Mouse (Mus musculus) hindbrain, postnatal 0 days (tissue): ENCODE data around the gene Mcub. TPM values are rescaled to one million over a fixed set of nuclear protein-coding genes. Genes with fewer than 3 reads are reported as not detected.

Experiments used
- ATAC-seq: fragments of 200-750 bp; cut with Nextera tagmentation; 2 replicates; pipeline ENCODE4 v1.8.0; 2017; ENCODE audit warnings: mild to moderate bottlenecking, moderate TSS enrichment, moderate library complexity
- DNase-seq: peaks from one replicate; pipeline ENCODE4 v3.0.0-alpha.2; 2015; ENCODE audit warnings: low spot score
- H3K27ac ChIP-seq: fragments of 300-500 bp; sonication (generic); 2 replicates; pipeline ENCODE4 v1.5.1; 2014; ENCODE audit warnings: mild to moderate bottlenecking
- H3K27me3 ChIP-seq: fragments of 300-500 bp; sonication (generic); 2 replicates; pipeline ENCODE4 v1.6.1; 2014; ENCODE audit warnings: low read length, mixed read lengths; ENCODE audit not compliant: insufficient read depth
- H3K36me3 ChIP-seq: fragments of 300-500 bp; sonication (generic); 2 replicates; pipeline ENCODE4 v1.6.1; 2014; ENCODE audit warnings: low read length, mixed read lengths; ENCODE audit not compliant: insufficient read depth
- H3K4me1 ChIP-seq: fragments of 300-500 bp; sonication (generic); 2 replicates; pipeline ENCODE4 v1.6.1; 2014; ENCODE audit warnings: antibody characterized with exemption, low read length, mixed read lengths; ENCODE audit not compliant: insufficient read depth
- H3K4me2 ChIP-seq: fragments of 300-500 bp; sonication (generic); 2 replicates; pipeline ENCODE4 v1.6.1; 2014; ENCODE audit warnings: low read depth, mild to moderate bottlenecking, low read length, moderate library complexity, mixed read lengths
- H3K4me3 ChIP-seq: fragments of 300-500 bp; sonication (generic); 2 replicates; pipeline ENCODE4 v1.5.1; 2014; ENCODE audit warnings: low read length
- H3K9ac ChIP-seq: fragments of 300-500 bp; sonication (generic); replicated peaks from 2 replicates; pipeline ENCODE4 v1.6.1; 2014; ENCODE audit warnings: mild to moderate bottlenecking, low read length, moderate library complexity, mixed read lengths
- H3K9me3 ChIP-seq: fragments of 300-500 bp; sonication (generic); 2 replicates; pipeline ENCODE4 v1.6.1; 2016; ENCODE audit warnings: low read length, mixed read lengths
- CTCF ChIP-seq: IDR thresholded peaks from 2 replicates; pipeline ENCODE4 v1.5.1; 2016; ENCODE audit warnings: antibody characterized with exemption, control low read depth, low read depth
- WGBS: fragments of 180-500 bp; shearing (Covaris S2); extraction: QIAGEN DNeasy Blood & Tissue Kit; methylation state at CpG from one replicate; pipeline ENCODE4 v1.1.7; 2014; 5-methylcytosine and 5-hydroxymethylcytosine counted together
- polyA plus RNA-seq: library from polyadenylated mRNA; unstranded; fragments of >200 nt; fragmentation: Nextera tagmentation; extraction: Ambion mirVana; gene quantifications from 2 replicates; pipeline ENCODE4 v1.2.1, GENCODE M21; 2015
- total RNA-seq: library from RNA; depleted of rRNA; stranded (reverse); fragments of >200 nt; gene quantifications from 2 replicates; pipeline ENCODE4 v1.2.3, GENCODE M21; 2014

Mcub gene
- total and polyA plus RNA-seq, 2 experiments from 2014 or later, result 3.4 to 6.6 TPM

DNA sequence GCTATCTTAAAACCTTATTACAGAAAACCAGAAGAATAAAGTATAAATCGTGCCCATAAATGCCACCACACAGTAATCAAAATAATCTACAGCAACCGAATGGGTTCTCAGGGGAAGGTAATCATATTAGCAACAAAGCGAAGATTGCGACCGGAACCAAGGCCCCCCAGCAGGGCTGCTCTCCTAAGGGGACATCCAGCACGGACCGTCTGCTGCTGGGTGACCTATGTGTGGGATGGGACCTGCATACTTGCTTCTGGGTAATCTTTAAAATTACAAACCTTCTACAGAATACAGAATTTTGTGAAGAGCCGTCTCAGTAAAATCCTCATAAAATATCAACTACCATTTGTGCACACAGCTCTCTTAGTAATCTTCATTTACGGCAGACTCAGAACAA, 8.7 kb upstream of the Mcub start:
- ATAC-seq, result no peak
- no peak overlapping the region for H3K4me3 ChIP-seq
- H3K4me1 ChIP-seq, result no peaks in the 10 kb centered on the region
- DNase-seq, result no peak
- H3K4me2 ChIP-seq, result no peak overlapping the region
- H3K9ac ChIP-seq, result no peak overlapping the region
- H3K36me3 ChIP-seq, result peaks cover 10% of the 10 kb centered on the region
- no peak for TF ChIP-seq CTCF
- WGBS, result 76% methylated on average over 9 of the region's 9 CpGs
- H3K27me3 ChIP-seq, result no peaks in the 10 kb centered on the region
- H3K27ac ChIP-seq, result no peak overlapping the region
- H3K9me3 ChIP-seq, result no peaks in the 10 kb centered on the region

DNA sequence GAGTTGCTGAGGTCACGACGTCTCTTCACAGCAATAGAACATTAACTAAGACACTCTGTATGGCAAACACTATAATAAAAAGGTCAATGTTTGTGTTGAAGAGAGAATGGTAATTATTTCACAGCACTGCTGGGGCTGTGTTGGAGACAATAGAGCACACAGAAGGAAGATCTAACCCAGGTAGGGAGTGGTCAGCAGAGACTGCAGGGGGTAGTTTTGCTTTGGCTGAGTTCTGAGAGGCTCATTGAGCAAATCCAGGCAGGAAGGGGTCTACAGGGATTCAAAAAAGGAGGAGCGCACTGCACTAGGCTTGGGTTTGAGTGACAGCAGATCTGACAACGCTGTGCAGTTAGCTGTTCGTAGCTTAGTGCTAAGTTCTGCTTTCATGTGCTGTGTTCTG, 6.3 kb upstream of the Mcub start:
- Histone ChIP-seq H3K4me2 (no peak overlapping the region), H3K9ac (no peak overlapping the region), H3K27me3 (no peaks in the 10 kb centered on the region), H3K36me3 (no peaks in the 10 kb centered on the region), H3K27ac (no peak overlapping the region), H3K4me3 (no peak overlapping the region), H3K4me1 (no peaks in the 10 kb centered on the region), H3K9me3 (no peaks in the 10 kb centered on the region)
- DNase-seq (no peak), ATAC-seq (no peak)
- 81% methylated on average over 5 of the region's 5 CpGs for WGBS
- TF ChIP-seq CTCF, result no peak

DNA sequence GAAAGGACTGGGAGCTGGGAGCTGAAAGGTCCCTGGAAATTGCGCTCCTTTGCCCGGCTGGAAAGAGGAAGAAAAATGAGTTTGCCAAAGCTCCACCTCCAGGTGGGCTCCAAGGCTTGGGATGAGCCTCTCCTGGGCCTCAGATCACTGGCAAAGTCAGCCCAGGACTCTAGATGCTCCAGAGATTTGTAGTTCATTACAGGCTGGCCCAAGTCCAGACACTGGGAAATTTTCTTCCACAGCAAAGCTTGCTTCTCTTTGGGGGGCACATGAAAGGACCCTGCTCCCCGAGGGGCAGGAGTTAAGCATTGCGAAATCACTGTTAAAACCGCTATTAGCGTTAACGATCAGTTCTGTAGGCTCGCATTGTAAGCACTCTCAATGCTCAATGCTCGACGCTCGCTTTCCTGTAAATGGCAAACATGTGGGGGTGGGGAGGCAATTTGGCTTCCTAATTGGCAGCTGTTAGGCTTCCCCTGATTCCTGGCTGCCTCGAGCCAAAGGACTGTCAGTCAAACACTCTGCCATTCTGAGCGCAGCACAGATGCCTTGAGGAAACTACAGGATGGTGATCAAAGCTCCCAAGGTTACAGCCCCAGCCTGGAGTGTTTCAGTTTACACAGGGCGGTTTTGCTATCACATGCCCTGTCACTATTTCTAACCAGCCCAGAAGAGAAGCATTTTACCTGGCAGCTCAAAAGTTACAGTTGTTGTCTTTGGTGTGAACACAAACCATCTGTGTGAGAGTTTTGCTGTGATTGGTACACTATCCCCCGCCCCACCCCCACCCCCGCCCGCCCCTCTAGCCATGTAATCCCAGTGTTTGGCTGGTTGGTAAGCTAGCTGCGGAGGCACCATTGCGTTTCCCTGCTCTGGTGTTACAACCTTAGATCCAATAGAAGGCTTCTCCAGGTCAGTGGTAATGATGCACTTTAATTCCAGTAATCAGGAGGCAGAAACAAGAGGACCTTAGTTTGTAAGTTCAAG, 816 bp upstream of the Mcub start:
- no peaks in the 10 kb centered on the region for H3K36me3 ChIP-seq
- DNase-seq (peak; percentile 80), ATAC-seq (peak; percentile 85)
- H3K9ac ChIP-seq, result no peak overlapping the region
- TF ChIP-seq CTCF, result no peak
- H3K4me1 ChIP-seq, result peaks cover 9% of the 10 kb centered on the region
- peak overlapping the region; percentile 59 for H3K4me3 ChIP-seq
- WGBS, result 15% methylated on average over 19 of the region's 19 CpGs
- H3K27me3 ChIP-seq, result no peaks in the 10 kb centered on the region
- no peaks in the 10 kb centered on the region for H3K9me3 ChIP-seq
- H3K27ac ChIP-seq, result no peak overlapping the region
- H3K4me2 ChIP-seq, result peak overlapping the region; percentile 100

GRCm38 (mm10) chr3:129969031-129969430, 975 bp downstream of the Mcub start:
- ATAC-seq, result no peak
- WGBS, result 38% methylated on average over 10 of the region's 10 CpGs

GRCm38 (mm10) chr3:129967874-129968273, 2.1 kb downstream of the Mcub start:
- ATAC-seq (no peak), DNase-seq (no peak)
- TF ChIP-seq CTCF, result no peak
- Histone ChIP-seq H3K4me1 (peaks cover 9% of the 10 kb centered on the region), H3K36me3 (no peaks in the 10 kb centered on the region), H3K9ac (no peak overlapping the region), H3K27ac (no peak overlapping the region), H3K9me3 (no peaks in the 10 kb centered on the region), H3K4me3 (no peak overlapping the region), H3K27me3 (no peaks in the 10 kb centered on the region), H3K4me2 (no peak overlapping the region)
- 57% methylated on average over 9 of the region's 9 CpGs for WGBS

More at GRCm38 (mm10) chr3:129969031-129969430, 975 bp downstream of the Mcub start:
- no peak overlapping the region for H3K27ac ChIP-seq
- no peaks in the 10 kb centered on the region for H3K9me3 ChIP-seq
- H3K4me2 ChIP-seq, result peak overlapping the region; percentile 100
- H3K4me1 ChIP-seq, result peaks cover 9% of the 10 kb centered on the region
- DNase-seq, result no peak
- TF ChIP-seq CTCF, result no peak
- no peak overlapping the region for H3K9ac ChIP-seq
- H3K4me3 ChIP-seq, result peak overlapping the region; percentile 59
- H3K36me3 ChIP-seq, result no peaks in the 10 kb centered on the region
- no peaks in the 10 kb centered on the region for H3K27me3 ChIP-seq

GRCm38 (mm10) chr3:129964681-129965080, 5.3 kb downstream of the Mcub start:
- TF ChIP-seq CTCF, result no peak

GRCm38 (mm10) chr3:129962533-129962932, 7.5 kb downstream of the Mcub start:
- no peak overlapping the region for H3K4me3 ChIP-seq
- no peak overlapping the region for H3K4me2 ChIP-seq
- no peaks in the 10 kb centered on the region for H3K4me1 ChIP-seq
- DNase-seq, result no peak
- ATAC-seq, result no peak
- no peak overlapping the region for H3K27ac ChIP-seq
- 68% methylated on average over 8 of the region's 8 CpGs for WGBS
- H3K9ac ChIP-seq, result no peak overlapping the region
- H3K27me3 ChIP-seq, result no peaks in the 10 kb centered on the region
- H3K36me3 ChIP-seq, result no peaks in the 10 kb centered on the region
- H3K9me3 ChIP-seq, result no peaks in the 10 kb centered on the region
- no peak for TF ChIP-seq CTCF

More at GRCm38 (mm10) chr3:129964681-129965080, 5.3 kb downstream of the Mcub start:
- Histone ChIP-seq H3K9ac (no peak overlapping the region), H3K36me3 (no peaks in the 10 kb centered on the region), H3K27ac (no peak overlapping the region), H3K4me3 (no peak overlapping the region), H3K4me2 (no peak overlapping the region), H3K27me3 (no peaks in the 10 kb centered on the region), H3K4me1 (no peaks in the 10 kb centered on the region), H3K9me3 (no peaks in the 10 kb centered on the region)
- ATAC-seq (no peak), DNase-seq (no peak)
- 96% methylated on average over 8 of the region's 8 CpGs for WGBS
